Mouse (Mus musculus) heart, postnatal 4 days (tissue): ENCODE data around the gene Slc22a21. TPM values are rescaled to one million over a fixed set of nuclear protein-coding genes. Genes with fewer than 3 reads are reported as not detected.

Experiments used
- DNase-seq: peaks from one replicate; pipeline ENCODE4 v3.0.0; 2021
- total RNA-seq, 2 experiments: library from RNA; stranded (reverse); gene quantifications; 2 replicates each; pipeline ENCODE4 v1.2.3; 2021

Gene Slc22a21
- total RNA-seq, 2 experiments from 2014 or later, result 1.9 to 2.4 TPM

DNA sequence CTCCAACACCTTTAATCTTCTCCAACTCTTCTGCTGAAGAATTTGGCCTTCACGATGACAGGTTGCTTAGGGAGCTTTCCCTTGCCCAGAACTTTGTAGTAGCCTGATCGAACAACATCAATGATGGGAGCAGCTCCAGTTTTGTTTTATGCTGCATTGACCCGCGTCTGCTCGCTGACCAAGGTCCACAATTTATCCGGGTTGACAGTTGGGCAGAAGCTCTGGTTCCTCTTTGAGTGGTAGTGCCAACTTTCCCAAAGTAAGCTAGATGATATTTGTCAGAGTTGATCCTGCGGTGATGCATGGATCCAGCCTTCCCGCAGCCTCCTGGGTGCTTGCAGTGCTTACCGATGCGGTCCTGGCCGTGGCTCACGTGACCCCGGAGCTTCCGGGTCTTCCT, 77.4 kb downstream of the Slc22a21 start:
- DNase-seq, result no peak

DNA sequence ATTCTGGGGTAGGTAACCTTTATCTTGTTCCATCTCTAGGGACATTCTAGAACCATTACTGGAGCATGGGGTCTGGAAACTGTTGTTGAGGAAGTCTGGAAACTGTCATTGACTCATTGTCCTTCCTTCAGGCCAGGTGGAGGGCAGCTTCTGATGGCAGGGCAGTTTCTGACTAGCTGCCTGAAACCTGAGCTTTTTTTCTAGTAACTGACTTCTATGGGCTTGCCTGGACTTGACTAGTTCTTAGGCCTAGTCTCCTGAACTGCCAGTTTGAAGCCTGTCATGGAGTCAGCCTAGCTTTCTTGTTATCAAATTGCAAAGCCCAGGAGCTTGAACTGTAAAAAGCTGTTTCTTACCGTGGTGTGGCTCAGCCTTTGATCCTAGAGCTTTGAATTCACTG, 79.1 kb downstream of the Slc22a21 start:
- DNase-seq, result no peak

DNA sequence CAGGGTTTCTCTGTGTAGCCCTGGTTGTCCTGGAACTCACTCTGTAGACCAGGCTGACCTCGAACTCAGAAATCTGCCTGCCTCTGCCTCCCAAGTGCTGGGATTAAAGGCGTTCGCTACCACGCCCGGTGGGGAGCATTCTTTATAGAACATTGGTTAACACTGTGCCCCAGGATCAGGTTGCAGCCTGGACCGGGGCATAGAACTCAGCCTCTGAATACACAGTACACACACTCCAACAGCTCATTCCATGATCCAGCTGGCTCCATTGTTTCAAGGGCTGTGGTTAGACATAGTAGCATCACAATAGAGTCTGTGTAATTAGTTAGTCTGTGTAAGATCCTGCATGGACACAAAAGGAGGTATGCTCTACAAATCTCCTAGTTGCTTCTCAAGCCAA, 80.2 kb downstream of the Slc22a21 start:
- no peak for DNase-seq

Other genes starting within 250 kb of the Slc22a21 start
- 10 to 100 TPM; 11.8 to 12.2 TPM for gene Irf1, start 210.3 kb downstream of the Slc22a21 start, total RNA-seq
- not detected for gene Gm17334, start 207.1 kb downstream of the Slc22a21 start, total RNA-seq
- gene Gm12216, start 121.1 kb downstream of the Slc22a21 start, total RNA-seq, result 1 to 10 TPM in 1 of 2 experiments, under 1 TPM in 1; 0.32 to 1.6 TPM
- 10 to 100 TPM; 13.3 to 15.0 TPM for gene Slc22a5, start 88.7 kb downstream of the Slc22a21 start, total RNA-seq
- 1 to 10 TPM in 1 of 2 experiments, under 1 TPM in 1; 0.86 to 1.4 TPM for gene Slc22a4, start 47.8 kb upstream of the Slc22a21 start, total RNA-seq
- 10 to 100 TPM; 25.4 to 26.8 TPM for gene Pdlim4, start 88.7 kb upstream of the Slc22a21 start, total RNA-seq
- 10 to 100 TPM; 24.6 to 28.1 TPM for gene P4ha2, start 119.8 kb upstream of the Slc22a21 start, total RNA-seq